Mouse (Mus musculus) NIH3T3 (cell line): ENCODE results near the gene Ceacam11.
"Not testable (repeated sequence)": the region's sequence is repeated elsewhere in the genome, so short reads cannot be mapped to it uniquely, and the experiment has no call there.

Source experiments
- DNase-seq: peaks from one replicate; pipeline ENCODE4 v3.0.0-alpha.2; 2012; ENCODE audit warnings: low read depth

Ceacam11 gene

DNA sequence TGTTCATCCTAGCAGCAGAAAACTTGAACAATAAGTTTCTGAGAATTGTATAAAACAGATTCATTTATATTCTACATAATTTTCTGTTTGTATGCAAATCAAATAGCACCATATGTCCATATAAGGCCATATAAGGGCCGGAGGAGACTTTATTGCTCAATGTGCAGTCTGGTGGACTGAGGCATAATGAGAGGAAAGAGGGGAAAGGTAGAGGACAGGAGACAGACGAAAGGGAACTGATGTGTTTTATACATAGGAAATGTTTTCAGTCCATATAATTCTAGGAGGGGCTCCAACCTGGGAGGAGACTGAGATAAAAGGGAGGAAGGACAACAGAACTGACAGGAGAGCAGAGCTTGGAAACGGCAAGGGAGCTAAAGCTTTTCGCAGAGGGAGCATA lies at the start of gene Ceacam11:
Gene Ceacam11 (plus strand): TSS at position 301 of the 400 bp plus-strand sequence.
- no peak for DNase-seq

- DNase-seq: not testable (repeated sequence)
Measured at GRCm38 (mm10) chr7:18001131-18001530, 29.2 kb downstream of the Ceacam11 start.

DNA sequence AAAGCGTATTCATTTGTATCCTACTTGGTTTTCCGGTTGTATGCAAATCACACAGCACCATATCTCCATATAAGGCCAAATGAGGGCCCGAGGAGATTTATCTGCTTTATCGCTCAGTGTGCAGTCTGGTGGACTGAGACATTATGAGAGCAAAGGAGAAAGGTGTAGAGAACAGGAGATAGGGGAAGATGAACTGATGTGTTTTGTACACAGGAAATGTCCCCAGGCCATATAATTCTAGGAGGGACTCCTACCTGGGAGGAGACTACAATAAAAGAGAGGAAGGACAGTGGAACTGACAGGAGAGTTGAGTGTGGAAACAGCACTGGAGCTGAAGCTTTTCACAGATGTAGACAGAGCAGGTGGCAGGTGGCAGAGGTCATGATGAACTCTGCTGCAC lies 37.7 kb downstream of the Ceacam11 start, which contains the start of gene Ceacam13:
Gene Ceacam13 (plus strand): TSS at position 301 of the 400 bp plus-strand sequence.
- no peak for DNase-seq
